Mouse (Mus musculus) forebrain, postnatal 0 days (tissue): ENCODE data around the gene Senp2. TPM values are rescaled to one million over a fixed set of nuclear protein-coding genes. Genes with fewer than 3 reads are reported as not detected.

ENCODE experiments used
- ATAC-seq: fragments of 200-750 bp; cut with Nextera tagmentation; 2 replicates; pipeline ENCODE4 v1.8.0; 2017; ENCODE audit warnings: mild to moderate bottlenecking, moderate library complexity
- DNase-seq: peaks from one replicate; pipeline ENCODE4 v3.0.0-alpha.2; 2015
- H3K27ac ChIP-seq: fragments of 300-500 bp; sonication (generic); 2 replicates; pipeline ENCODE4 v1.5.1; 2014; ENCODE audit warnings: low read depth, mild to moderate bottlenecking, antibody characterized with exemption, low read length, moderate library complexity, mixed read lengths
- H3K27me3 ChIP-seq: fragments of 300-500 bp; sonication (generic); 2 replicates; pipeline ENCODE4 v1.6.1; 2014; ENCODE audit warnings: mild to moderate bottlenecking, low read length, mixed read lengths; ENCODE audit not compliant: insufficient read depth
- H3K36me3 ChIP-seq: fragments of 300-500 bp; sonication (generic); 2 replicates; pipeline ENCODE4 v1.6.1; 2014; ENCODE audit warnings: mild to moderate bottlenecking, moderate library complexity; ENCODE audit not compliant: insufficient read depth
- H3K4me1 ChIP-seq: fragments of 300-500 bp; sonication (generic); 2 replicates; pipeline ENCODE4 v1.6.1; 2014; ENCODE audit warnings: antibody characterized with exemption; ENCODE audit not compliant: insufficient read depth
- H3K4me2 ChIP-seq: fragments of 300-500 bp; sonication (generic); 2 replicates; pipeline ENCODE4 v1.6.1; 2014; ENCODE audit warnings: low read depth, mild to moderate bottlenecking, moderate library complexity
- H3K4me3 ChIP-seq: fragments of 300-500 bp; sonication (generic); 2 replicates; pipeline ENCODE4 v1.5.1; 2014; ENCODE audit warnings: low read depth, low read length, mixed read lengths
- H3K9ac ChIP-seq: fragments of 300-500 bp; sonication (generic); 2 replicates; pipeline ENCODE4 v1.6.1; 2014; ENCODE audit warnings: mild to moderate bottlenecking
- H3K9me3 ChIP-seq: fragments of 300-500 bp; sonication (generic); 2 replicates; pipeline ENCODE4 v1.6.1; 2016; ENCODE audit warnings: low read length
- CTCF ChIP-seq: sonication (generic); IDR thresholded peaks from 2 replicates; pipeline ENCODE4 v1.5.1; 2016; ENCODE audit warnings: antibody characterized with exemption, control low read depth, low read depth
- WGBS: fragments of 180-500 bp; shearing (Covaris S2); extraction: QIAGEN DNeasy Blood & Tissue Kit; methylation state at CpG from one replicate; pipeline ENCODE4 v1.1.7; 2014; 5-methylcytosine and 5-hydroxymethylcytosine counted together
- polyA plus RNA-seq: library from polyadenylated mRNA; unstranded; fragments of >200 nt; fragmentation: Nextera tagmentation; extraction: Ambion mirVana; gene quantifications from 2 replicates; pipeline ENCODE4 v1.2.1, GENCODE M21; 2015
- total RNA-seq: library from RNA; depleted of rRNA; stranded (reverse); fragments of >200 nt; gene quantifications from 2 replicates; pipeline ENCODE4 v1.2.3, GENCODE M21; 2014; rRNA removed

Senp2 gene
- total RNA-seq (37.1 and 49.1 TPM in 2 replicates), polyA plus RNA-seq (28.0 and 42.1 TPM in 2 replicates)

DNA sequence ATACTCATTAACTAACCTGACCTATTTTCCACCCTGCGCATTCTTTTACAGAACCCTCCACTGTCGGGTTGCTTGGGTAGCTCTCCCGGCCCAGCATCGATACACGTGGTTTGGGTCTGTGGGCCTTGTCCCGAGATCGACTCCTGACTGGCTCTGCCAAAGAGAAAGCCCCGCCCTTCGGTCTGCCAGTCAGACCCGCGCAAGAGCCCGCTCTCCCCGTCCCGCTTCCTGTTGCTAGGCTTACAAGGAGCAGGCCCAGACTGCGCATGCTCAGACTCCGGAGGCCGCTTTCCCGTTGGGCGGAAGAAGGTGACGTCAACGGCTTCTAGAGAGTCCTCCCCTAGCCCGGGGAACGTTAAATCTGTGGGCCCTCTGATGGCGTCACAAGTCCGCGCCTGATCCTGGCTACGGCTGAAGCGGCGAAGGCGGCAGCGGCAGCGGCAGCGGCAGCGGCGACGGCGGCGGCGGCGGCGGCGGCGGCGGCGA is at the start of gene Senp2:
Gene Senp2, plus strand, starts transcription at position 386 of the 486 bp plus-strand sequence.
- peak; percentile 99 for ATAC-seq

DNA sequence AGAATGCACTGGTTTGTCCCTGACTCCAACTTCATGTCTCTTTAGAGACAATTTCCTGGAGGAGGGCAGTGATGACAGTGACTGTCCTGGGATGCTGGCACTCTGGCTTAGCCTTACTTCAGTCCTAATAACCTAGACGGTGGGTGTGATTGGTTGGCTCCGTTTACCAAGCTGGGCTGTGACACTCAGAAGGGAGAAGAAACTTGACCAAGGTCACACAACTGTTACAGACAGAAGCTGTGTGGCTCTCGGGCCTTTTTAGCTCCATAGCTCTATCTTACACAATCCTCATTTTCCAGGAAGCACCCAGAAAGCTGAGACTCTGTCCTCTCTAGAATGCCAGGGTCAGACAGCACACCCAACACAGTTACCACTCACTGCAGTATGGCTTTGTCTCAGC is 43.7 kb upstream of the Senp2 start:
- no peak for ATAC-seq
- Histone ChIP-seq H3K4me3 (no peak overlapping the region), H3K4me1 (no peaks in the 10 kb centered on the region), H3K9ac (no peak overlapping the region), H3K36me3 (no peaks in the 10 kb centered on the region), H3K27me3 (no peaks in the 10 kb centered on the region), H3K4me2 (no peak overlapping the region), H3K9me3 (no peaks in the 10 kb centered on the region), H3K27ac (no peak overlapping the region)
- no peak for DNase-seq
- 79% methylated on average over 3 of the region's 3 CpGs for WGBS
- no peak for TF ChIP-seq CTCF

More for the DNA sequence above, at the start of gene Senp2:
- Histone ChIP-seq H3K27me3 (no peaks in the 10 kb centered on the region), H3K9me3 (no peaks in the 10 kb centered on the region), H3K4me2 (peak within 1 kb of the TSS; percentile 63), H3K27ac (peak within 1 kb of the TSS; percentile 73), H3K4me3 (peak within 1 kb of the TSS; percentile 96), H3K9ac (peak within 1 kb of the TSS; percentile 83), H3K4me1 (peaks cover 8% of the 10 kb centered on the region; the same call in 1 of the 2 replicates), H3K36me3 (peaks cover 5% of the 10 kb centered on the region; the same call in 1 of the 2 replicates)
- TF ChIP-seq CTCF: no peak
- 0% methylated on average over 29 of the region's 45 CpGs for WGBS
- DNase-seq: peak; percentile 100

DNA sequence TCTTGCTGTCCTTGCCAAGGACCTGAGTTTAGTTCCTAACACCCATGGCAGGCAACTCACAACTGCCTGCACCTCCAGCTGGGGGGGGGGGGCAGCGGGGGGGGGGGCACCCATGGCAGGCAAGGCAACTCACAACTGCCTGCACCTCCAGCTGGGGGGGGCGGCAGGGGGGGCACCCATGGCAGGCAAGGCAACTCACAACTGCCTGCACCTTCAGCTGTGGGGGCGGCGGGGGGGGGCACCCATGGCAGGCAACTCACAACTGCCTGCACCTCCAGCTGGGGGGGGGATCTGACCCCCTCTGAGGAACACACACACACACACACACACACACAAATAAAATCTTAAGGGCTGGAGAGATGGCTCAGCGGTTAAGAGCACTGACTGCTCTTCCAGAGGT is 39.4 kb upstream of the Senp2 start:
- H3K36me3 ChIP-seq: no peaks in the 10 kb centered on the region
- no peak overlapping the region for H3K27ac ChIP-seq
- no peak for ATAC-seq
- H3K9me3 ChIP-seq: no peaks in the 10 kb centered on the region
- no peaks in the 10 kb centered on the region for H3K27me3 ChIP-seq
- no peak overlapping the region for H3K4me2 ChIP-seq
- H3K9ac ChIP-seq: no peak overlapping the region
- no peak for TF ChIP-seq CTCF
- H3K4me3 ChIP-seq: no peak overlapping the region
- 93% methylated on average over 5 of the region's 5 CpGs for WGBS
- H3K4me1 ChIP-seq: no peaks in the 10 kb centered on the region
- no peak for DNase-seq

DNA sequence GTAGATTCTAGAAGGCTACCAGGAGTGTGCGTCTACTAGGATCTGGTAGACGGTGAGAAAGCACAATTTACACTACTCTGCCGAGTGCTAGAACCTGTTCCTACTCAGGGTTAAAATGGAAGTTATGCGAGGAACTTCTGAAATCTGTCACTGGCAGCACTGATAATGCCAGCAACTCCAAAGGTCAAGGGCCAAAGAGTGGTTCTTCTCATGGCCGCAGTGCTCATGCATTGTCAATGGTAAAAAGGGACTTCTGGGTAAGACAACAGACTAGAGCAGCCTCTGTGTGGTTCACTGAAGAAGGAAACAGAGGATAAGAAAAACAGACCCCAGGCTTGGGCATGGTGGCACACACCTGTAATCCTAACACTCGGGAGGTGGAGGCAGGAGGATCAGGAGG is 38.7 kb upstream of the Senp2 start:
- Histone ChIP-seq H3K4me2 (no peak overlapping the region), H3K27me3 (no peaks in the 10 kb centered on the region; the same call in 1 of the 2 replicates), H3K9me3 (no peaks in the 10 kb centered on the region), H3K27ac (no peak overlapping the region), H3K4me1 (no peaks in the 10 kb centered on the region), H3K4me3 (no peak overlapping the region), H3K9ac (no peak overlapping the region), H3K36me3 (no peaks in the 10 kb centered on the region)
- WGBS: 90% methylated on average over 6 of the region's 6 CpGs
- ATAC-seq: no peak
- no peak for DNase-seq
- TF ChIP-seq CTCF: no peak

DNA sequence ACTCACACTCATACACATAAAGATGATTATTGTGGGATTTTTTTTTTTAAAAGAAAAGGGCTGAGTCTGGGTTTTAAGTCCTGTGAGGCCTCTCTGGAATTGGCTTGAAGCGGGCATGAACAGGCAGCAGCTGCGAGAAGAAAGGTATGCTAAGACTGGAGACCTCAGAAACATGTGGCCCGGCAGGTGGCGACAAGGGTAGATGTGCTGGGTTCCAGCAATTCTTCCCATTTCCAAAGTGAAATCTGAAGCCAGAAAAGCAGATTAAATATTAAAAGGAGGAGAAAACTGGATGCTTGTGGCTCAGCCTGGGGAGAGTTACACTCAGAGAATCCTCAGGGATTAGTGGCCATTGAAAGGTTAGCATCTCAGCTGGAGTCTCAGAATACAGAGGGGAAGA is 37.8 kb upstream of the Senp2 start:
- no peak for TF ChIP-seq CTCF
- H3K9me3 ChIP-seq: no peaks in the 10 kb centered on the region
- no peak for DNase-seq

DNA sequence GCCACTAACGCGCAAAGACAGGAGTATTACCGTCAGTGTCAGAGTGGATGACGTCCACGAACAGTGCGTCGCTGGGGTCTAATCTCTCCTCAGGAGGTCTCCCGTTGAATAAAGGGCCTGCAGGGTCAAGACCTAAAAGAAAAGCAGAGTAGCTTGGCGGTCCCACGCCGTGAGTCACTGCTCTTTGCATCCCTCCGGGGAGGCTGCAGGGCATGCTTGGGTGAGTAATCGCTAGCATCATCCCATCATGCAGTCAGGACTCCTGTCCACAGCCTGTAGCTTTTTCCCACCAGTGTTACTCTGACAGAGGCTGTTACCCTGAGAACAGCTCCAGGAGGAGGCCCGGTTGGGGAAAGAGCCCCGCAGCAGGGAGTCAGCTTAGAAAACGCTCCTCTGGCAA is 33.1 kb upstream of the Senp2 start:
- Histone ChIP-seq H3K4me2 (peak overlapping the region; percentile 21; the same call in 1 of the 2 replicates), H3K4me3 (0 out of 2 replicates have a peak overlapping the region, but pooled peaks have one; percentile 5), H3K4me1 (no peaks in the 10 kb centered on the region), H3K36me3 (no peaks in the 10 kb centered on the region), H3K27ac (no peak overlapping the region), H3K27me3 (no peaks in the 10 kb centered on the region; the same call in 1 of the 2 replicates), H3K9ac (no peak overlapping the region), H3K9me3 (no peaks in the 10 kb centered on the region)
- no peak for TF ChIP-seq CTCF
- 3% methylated on average over 16 of the region's 16 CpGs for WGBS
- DNase-seq (peak; percentile 4), ATAC-seq (no peak)

More for the DNA sequence above, 37.8 kb upstream of the Senp2 start:
- H3K27ac ChIP-seq: no peak overlapping the region
- H3K4me1 ChIP-seq: no peaks in the 10 kb centered on the region
- no peaks in the 10 kb centered on the region; the same call in 1 of the 2 replicates for H3K27me3 ChIP-seq
- WGBS: 69% methylated on average over 4 of the region's 4 CpGs
- no peaks in the 10 kb centered on the region for H3K36me3 ChIP-seq
- no peak overlapping the region for H3K4me2 ChIP-seq
- H3K4me3 ChIP-seq: no peak overlapping the region
- H3K9ac ChIP-seq: no peak overlapping the region
- ATAC-seq: no peak

DNA sequence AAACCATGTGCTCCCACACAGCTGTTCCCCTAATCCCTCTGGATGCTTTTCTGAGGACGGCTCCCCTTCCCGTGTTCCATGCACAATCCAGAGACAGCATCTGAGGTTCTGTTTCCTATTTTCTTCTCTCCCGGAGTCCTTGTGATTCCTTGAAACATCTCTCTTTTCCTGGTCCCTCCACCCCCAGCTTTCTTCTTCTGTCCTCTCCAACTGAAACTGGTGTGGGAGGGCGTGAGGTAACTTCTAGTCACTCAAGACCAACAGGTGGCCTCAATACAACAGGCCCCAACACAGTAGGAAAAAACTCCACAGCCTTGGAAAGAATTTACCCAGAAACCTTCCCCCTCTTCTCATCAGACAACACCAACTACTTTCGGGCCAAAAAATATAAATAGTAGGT is 31.9 kb upstream of the Senp2 start:
- no peak overlapping the region for H3K9ac ChIP-seq
- no peak overlapping the region for H3K4me3 ChIP-seq
- TF ChIP-seq CTCF: no peak
- H3K36me3 ChIP-seq: no peaks in the 10 kb centered on the region
- no peak overlapping the region for H3K4me2 ChIP-seq
- no peaks in the 10 kb centered on the region; the same call in 1 of the 2 replicates for H3K27me3 ChIP-seq
- WGBS: 80% methylated on average over 5 of the region's 5 CpGs
- DNase-seq: no peak
- no peaks in the 10 kb centered on the region for H3K9me3 ChIP-seq
- ATAC-seq: no peak
- H3K4me1 ChIP-seq: no peaks in the 10 kb centered on the region
- no peak overlapping the region for H3K27ac ChIP-seq
